Mouse (Mus musculus) layer of hippocampus, adult 9-10 months (tissue): ENCODE results near the gene Nyap1.

Source experiments
- DNase-seq: peaks from one replicate; pipeline ENCODE4 v3.0.0; 2022; ENCODE audit warnings: low spot score

Nyap1 gene

DNA sequence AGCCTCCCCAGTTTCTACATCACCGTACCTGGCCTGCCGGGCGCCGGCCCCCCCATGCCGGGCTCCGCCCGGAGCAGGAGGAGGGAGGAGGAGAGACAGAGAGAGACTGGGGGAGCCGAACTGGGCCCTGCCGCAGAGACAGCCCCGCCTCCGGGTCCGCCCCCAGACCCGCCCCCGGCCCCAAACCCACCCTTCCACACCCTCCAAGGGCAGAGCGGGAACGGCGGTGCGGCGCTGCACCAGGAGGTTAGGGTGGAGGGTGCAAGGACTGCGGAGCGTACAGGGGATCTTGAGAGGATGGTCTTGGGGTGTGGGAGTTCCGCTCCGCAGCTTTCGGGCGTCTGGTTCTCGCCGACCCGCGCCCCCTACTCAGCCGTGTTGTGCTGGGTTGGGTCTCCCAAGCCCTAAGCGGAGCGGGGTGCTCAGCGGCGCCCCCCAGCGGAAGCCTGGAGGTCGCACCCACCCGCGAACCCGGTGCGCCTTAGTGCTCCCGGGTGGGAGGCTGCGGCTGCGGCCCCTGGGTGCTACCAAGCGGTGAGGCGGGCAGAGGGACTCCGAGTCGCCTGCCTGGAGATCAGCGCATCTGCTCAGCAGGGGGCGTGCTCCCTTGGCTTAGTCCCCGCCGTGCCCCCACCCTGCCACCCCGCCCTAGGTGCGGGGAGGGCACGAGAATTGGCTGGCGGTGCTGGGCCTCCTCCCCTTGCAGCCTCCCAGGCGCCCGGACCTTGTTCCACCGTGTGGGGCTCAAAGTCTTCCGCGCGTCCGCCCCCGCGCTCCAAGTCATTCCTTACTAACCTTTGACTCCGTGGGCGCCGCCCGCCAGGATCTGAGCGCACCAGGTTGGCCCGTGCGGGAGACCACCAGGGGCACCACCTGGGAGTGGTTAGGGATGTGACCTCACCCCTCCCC is at the start of gene Nyap1:
Gene Nyap1 (minus strand): TSS at position 585 of the 909 bp plus-strand sequence.
- DNase-seq: no peak

DNA sequence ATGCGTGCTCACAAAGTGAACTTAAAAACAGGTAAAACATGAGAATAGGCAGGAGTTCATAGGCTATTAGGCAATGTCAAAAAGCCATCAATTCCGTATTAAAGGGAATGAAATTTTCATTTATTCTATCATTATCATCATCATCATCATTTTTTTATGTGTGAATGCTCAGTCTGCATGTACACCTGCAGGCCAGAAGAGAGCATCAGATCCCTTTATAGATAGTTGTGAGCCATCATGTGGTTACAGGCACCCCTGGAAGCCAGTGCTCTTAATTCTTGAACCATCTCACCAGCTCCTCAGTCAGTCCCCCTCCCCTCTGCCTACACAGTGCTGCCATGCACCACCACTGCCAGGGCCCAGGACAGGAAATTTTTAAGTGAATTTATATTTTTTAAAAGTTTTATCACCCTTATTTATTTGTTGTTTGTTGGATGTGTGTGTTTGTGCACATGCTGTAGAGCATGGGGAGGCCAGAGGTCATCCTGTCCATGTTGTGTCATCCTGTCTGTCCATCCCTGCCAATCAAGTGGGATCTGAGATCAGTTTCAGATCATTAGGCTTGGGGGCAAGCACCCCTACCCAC is 47.6 kb upstream of the Nyap1 start:
- no peak for DNase-seq

DNA sequence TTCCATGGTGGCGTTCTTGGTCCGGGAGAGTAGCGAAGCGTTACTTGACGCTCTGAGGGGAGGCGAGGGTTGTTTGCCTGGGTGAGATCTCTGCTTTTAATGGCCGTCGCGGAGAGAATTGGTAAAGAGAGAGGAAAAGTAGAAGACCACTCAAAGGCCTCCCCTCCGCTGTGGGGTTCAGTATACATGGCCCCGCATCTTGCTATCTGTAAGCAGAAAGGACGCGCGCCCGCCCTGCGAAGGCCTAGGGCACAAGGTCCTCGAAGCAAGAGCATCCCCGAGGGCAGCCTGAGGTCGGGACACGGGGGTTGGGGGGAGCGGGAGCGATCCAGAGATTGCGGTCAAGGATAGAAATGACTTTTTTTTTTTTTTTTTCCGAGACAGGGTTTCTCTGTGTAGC is 46.8 kb upstream of the Nyap1 start:
- DNase-seq: no peak

DNA sequence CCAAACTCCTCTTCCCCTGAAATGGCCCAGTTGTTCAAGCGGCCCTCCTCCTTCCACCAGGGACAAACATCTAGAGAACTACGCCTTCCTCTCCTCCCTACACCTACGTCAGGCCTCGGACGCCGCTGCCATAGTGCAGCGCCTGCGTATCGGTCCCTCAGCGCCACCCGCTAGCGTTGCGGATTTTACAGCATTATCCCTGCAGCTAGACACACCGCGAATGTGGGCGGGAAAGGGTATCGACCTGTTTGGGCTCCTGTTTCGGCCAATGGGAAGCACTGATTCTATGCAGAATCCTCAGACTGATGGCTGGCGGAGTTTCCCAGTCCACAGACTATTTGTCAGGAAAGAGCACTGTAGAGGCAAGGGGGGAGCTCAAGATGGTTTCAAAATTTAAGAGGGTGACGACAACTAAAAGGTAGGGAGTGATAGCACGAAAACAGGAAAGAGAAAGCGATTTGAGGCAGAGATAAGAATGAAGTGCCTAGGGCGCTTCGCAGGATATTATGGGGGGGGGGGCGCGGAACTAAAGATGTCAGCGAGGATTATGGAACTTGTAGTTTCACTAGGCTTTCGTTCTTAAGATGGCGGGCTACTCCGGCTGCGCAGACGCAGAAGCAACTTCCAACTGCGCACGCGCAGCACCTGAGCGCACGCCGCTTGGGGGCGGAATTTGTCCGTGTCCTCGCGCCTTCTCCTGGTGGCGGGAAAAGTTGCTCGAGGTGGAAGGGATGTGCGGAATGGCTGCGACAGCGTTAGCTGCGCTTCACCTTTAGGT is 45.9 kb upstream of the Nyap1 start, which contains the start of the genes Mepce and Zcwpw1:
Gene Mepce (minus strand): TSS at position 505 of the 778 bp plus-strand sequence.
Gene Zcwpw1 (plus strand): TSS at position 648 of the 778 bp plus-strand sequence.
- DNase-seq: peak; percentile 87

DNA sequence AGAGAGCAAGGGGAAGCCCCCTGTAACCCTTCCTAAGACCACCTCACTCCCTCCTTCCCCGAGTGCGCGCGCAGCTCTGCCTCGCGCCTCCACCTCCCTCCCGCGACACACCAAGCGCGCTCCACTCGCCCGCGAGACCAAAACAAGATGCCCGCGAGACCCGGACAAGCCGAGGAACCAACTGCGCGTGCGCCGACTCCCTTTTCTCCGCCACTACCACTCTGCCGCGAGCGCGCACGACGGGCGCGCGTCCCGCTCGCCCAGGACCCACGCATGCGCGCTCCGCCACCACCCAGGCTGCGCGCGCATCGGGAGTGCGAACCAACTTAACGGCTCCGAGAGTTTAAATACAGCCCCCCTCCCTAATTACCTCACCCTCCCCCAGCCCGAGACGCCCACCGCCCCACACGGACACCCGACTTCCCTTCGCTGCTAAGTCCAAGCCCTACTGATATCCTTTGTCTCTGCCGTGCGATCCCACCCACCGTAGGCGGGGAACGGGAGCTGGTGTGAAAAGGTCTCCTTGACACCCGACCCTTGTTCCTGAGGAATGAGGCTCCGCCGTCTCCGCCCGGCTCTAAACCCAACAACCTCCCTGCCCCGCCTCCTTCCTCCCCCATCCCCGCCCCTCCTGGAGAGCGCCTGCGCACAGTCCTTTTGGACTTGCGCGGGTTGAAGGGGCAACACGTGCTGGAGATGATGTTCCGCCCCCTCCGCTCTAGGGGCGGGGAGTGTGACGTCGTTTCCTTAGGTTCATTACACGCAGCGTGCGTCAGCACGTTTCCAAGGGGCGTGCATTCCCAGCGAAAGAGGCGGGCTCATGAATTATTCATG is 44.9 kb upstream of the Nyap1 start:
- DNase-seq: peak; percentile 97

DNA sequence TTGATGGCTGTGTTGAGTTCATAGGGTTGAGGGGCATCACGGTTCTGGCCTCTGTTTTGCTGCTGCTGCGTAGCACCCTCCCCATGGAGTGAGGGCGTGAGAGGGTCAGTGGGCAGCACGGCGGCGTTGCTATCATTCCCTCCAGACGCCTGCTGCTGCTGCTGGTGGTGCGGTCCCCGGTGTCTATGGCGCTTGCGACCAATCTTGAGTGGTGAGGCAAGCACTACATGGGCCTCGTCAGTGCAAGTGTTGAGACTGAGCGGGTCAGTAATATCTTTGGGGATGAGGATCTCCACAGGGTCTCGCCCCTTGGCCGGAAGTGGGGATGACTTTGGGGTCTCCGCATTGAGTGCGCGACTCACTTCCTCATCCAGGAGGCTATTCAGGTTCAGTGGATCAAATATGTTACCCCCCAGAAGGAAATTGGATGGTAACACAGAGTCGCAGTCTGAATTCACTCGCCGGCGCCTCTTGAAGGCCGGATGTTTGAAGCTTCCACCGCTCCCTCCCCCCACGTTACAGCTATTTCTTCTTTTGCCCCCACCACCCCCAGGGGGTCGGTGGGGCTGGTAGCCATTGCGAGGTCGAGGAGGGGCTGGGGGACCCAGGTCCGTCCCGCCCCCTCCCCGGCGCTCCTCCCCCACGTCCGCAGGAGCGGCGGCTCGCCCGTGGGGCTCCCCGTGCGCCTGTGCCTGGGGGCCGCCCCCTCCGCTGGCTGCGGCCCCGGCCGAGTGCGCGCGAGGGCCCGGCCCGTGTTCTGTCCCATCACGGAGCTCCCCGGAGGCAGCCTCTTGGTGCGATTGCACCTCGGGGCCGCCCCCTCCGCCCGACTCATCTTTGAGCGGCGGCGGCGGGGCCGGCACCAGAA is 44.0 kb upstream of the Nyap1 start:
- no peak for DNase-seq

DNA sequence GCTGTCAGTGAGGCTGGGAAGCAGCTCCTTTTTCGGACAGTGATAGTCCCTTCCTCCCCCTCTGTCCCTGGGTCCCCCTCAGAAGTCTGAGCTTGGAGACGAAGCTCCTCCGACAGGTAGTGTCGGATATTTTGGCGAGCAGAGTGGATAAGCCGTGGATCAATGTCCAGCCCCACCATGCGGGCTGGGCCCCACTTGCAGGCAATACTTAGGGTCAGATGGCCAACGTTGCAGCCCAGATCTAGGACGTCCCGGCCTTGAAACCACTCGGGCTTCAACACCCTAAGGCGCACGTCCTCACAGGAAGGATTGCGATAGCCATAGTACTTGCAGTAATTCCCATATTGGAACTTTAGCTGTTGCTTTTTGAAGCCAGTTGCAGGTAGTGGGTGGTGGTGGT is 43.1 kb upstream of the Nyap1 start:
- no peak for DNase-seq

DNA sequence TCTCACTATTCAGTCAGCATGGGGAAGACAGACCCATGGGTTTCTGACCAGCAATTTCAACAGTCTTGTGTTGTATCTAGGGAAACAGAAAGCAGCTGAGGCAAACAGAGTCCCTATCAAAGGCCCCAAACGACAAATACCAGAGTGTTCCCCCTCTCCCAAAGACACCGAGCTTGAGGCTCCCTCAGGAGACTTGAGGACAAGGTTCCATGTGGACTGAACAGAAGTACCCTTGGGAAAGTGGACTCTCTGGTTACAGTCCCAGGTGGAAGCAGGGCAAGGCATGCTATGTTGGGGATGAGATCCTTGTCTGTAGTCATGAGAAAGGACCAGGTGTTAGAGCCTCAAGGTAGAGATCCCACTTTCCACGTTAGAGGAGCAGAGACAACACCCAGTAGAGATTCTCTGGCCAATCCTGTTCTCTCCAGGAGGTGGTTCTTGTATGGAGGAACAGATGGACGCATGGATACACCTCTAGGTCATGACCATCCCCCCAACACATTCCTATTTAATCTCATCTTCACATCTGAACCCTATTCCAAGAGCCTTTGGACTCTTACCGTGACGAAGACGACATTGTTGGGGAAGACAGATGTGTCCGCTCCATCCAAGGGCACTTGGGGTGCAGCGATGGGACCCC is 42.6 kb upstream of the Nyap1 start:
- DNase-seq: no peak

DNA sequence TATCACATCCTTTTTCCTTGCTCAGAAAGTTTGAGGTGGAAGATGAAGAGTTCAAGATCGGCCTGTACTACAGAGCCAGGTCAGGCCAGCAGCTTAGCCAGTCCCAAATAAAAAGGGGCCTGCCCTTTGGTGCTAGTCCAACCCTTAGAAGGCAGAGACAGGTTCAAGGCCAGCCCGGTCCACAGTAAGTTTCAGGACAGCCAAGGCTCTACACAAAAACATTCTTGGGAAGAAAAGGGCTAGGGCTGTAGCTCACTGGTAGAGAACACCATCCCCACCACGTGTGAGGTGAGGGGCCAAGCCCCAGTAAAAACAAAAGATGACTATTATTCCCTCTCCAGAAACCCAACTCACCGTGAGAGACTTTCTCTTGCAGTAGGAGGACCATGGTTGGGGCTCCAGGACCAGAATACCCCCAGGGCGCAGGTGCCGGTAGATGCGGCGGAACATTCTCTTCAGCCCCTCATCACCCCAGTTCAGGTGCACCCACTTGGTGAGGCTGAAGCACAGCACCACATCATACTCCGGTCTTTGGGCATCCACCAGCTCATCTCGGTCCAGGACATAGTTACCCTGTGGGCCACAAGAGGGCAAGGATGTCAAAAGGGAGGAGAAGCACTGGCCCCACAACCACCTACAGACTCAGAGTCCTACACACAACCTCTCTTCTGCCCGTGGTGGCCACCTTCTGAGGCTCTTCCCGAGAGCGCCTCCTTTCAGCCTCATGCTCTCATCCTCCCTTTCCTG is 41.5 kb upstream of the Nyap1 start:
- DNase-seq: no peak

DNA sequence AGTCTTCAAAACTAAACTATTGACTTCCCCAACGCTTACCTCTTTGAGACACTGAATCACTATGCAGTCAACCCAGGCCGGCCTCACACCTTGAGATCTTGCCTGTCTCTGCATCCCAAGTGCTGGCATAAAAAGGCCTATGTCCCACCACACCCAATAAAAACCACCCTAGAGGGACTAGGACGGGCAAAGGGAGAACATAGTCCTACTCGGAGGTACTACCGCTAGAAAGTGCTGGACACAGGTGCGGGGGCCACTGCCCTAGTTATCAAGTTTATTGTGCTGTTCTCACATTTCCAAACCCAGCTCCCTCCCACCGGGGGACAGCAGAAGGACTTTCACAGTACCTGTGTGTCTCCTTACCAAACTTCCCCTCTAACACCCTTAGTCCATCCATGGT is 40.3 kb upstream of the Nyap1 start:
- DNase-seq: no peak

DNA sequence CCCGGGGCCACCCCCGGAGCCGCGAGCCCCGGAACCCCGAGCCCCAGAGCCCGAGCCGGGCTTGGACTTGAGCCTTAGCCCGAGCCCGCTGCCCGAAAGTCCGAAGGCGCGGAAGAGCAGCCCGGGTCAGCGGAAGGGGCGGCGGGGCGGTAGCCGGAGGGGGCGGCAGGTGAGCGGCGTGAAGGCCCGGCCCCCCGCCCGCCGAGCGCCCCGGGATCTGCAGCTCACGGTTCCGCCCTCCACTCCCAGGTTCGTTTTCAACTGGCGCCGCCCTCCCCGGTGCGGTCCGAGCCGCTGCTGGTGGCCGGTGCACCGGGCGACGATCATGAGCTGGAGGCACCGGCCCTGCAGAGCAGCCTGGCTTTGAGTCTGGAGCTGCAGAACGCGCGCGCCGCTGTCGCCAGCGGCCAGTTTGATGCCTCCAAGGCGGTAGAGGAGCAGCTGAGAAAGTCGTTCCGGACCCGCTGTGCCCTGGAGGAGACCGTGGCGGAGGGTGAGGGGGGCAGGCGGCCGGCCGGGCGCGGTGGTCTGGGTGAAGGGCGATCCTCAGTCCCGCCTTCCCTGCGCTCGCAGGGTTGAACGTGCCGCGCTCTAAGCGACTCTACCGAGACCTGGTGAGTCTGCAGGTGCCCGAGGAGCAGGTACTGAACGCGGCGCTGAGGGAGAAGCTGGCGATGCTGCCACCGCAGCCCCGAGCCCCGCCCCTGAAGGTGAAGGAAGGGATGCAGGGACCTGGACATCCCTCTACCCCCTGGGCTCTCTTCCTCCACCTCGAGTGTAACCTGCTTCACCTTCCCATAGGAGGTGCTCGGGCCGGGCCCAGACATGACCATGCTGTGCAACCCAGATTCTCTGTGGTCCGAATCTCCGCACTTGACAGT is 37.9 kb upstream of the Nyap1 start:
- no peak for DNase-seq

DNA sequence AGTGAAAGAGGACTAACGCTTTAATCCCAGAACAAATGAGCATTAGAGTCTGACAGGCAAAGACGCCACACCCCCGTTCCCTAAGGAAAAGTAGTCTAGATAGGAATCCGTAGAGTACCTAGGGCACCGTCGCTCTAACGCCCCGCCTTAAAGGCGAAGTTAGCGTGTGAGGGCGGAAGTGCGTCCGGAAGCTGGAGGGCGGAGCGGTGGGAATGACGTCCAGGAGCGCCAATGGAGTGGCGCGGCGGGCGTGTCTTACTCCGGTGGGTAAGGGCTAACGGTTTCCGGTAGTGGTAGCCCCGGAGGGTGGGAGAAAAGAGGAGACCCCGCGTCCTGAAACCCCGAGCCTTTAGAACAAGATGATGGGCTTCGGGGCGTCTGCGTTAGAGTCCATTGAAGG is 37.2 kb upstream of the Nyap1 start, which contains the start of gene Ppp1r35:
Gene Ppp1r35 (plus strand): TSS at position 215 of the 400 bp plus-strand sequence.
- peak; percentile 89 for DNase-seq

DNA sequence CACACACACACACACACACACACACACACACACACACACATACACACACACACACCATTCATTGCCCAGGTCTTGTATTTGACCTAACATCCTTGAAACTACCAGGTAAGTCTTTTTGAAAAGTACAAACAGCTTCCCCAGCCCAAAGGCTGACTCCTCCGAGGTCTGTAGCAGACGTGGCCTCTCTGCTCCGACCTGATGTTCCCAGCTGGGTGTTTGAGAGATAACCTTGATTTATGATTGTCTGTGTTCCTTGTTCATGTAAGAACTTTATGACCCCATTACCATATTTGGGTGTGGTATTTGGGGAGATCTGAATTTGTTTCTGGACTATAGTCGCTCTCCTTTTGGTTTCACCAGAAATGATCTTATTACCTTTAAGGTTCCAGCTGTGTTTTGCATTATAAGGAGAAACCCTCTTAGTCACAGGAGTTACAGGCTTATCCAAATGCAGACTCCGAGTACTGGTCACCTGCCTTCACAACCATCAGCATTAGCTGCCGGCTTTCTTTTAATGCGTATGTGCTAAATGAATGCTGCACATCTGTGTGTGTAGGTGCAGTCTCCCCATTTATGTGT is 35.9 kb upstream of the Nyap1 start:
- no peak for DNase-seq

DNA sequence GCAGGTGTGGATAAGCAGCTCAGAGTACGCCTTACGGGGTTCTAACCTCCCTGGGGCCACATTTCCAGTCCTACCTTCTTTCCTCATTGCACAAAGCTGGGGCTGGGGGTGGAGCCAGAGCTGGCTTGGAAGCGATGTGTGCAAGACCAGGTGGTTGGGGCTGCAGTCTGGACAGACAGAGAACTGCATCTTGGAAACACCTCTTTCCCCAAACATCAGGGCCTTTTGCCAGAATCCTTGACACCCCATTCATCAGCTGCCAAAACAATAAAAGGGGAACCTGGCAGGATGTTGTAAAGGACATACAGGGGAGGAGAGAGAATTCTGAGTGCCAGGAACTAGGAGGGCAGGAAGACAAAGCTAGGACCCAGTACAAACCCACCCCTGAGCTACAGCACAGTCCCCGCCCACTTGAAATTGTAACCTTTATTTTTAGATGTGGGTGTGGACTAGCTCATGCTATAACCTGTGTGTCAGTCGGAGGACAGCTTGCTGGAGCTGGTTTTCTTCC is 35.1 kb upstream of the Nyap1 start:
- no peak for DNase-seq

DNA sequence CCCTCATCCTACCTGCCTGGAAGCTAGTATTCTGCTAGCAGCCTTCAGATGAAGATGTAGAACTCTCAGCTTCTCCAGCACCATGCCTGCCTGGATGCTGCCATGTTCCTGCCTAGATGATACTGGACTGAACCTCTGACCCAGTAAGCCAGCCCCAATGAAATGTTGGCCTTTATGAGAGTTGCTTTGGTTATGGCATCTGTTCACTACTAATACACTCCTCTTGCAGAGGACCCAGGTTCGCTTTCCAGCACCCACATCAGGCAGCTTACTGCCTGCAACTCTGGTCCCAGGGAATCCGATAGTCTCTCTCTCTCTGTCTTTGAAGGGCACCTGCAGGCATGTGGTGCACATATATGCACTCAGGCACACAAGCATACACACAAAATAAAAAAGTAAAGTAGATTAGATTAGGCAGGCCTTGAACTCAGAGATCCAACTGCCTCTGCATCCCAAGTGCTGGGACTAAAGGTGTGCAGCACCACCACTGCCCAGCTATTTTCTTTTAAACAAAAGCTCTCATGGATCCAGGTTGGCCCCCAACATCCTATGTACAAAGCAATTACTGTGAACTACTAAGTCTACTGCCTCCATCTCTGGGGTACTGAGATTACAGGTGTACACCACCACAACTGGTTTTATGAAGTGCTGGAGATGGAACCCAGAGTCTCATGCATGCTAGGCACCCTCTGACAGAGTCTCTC is 34.3 kb upstream of the Nyap1 start:
- no peak for DNase-seq

DNA sequence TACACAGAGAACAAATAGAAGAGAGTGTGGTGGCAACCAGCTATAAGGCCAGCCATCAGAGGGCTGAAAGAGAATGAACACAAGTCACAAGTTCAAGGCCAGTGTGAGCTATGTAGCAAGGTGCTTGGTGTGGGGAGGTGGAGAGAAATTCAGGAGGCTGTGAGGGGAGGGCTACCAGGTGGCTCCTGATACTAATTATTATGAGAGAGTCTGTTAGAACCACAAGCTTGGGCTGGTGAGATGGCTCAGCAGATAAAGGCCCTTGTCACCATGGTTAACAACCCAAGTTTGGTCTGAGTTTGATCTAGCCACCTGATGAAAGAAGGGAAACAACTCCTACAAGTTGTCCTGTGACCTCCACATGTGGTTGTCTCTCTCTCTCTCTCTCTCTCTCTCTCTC is 31.3 kb upstream of the Nyap1 start:
- DNase-seq: no peak

DNA sequence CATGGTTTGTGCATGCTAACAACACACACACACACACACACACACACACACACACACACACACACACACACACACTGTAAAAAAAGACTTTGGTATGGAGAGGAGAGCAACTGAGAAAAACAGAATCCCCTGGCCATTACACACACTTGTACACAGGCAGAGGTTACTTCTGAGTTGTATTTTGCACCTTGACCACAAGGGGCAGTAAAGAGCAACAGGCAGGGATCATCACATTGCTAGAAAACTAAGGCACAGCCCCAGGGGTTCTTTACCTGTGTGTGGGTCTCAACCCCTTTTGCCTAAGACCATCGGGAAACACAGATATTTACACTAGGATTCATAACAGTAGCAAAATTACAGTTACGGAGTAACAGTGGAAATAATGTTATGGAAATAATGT is 29.3 kb upstream of the Nyap1 start:
- no peak for DNase-seq
